Mouse (Mus musculus): ENCODE results near the gene Padi2. TPM values are rescaled to one million over a fixed set of nuclear protein-coding genes. Genes with fewer than 3 reads are reported as not detected.

Gene Padi2
- total RNA-seq, 2 experiments from 2014 or later = 129 to 189 TPM

GRCm38 (mm10) chr4:140881026-140881670 lies 25.0 kb upstream of the Padi2 start:
- DNase-seq (ENCODE audit: low spot score) = no peak

DNA sequence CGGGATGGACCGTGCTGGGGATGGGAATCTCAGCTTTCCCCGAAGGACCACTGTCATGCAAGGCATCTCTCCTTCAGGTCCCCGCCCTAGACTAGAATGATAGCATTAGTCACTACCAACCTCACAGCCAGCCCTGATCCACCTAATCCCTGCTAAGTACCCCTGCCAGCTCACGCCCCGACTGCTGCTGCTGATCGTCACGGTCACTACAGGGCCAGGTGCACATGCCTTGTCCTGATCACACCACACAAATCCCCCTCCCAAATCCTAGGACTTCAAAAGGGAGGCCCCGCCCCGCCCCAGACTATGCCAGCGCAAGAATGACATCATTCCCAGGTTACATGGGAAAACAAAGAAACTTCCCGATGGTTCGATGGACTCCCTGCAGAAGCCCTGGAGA lies 24.4 kb upstream of the Padi2 start:
- no peak for DNase-seq (ENCODE audit: low spot score)

GRCm38 (mm10) chr4:140882365-140882764 lies 23.8 kb upstream of the Padi2 start:
- no peak for DNase-seq (ENCODE audit: low spot score)

GRCm38 (mm10) chr4:140882981-140883380 lies 23.2 kb upstream of the Padi2 start:
- no peak for DNase-seq (ENCODE audit: low spot score)

DNA sequence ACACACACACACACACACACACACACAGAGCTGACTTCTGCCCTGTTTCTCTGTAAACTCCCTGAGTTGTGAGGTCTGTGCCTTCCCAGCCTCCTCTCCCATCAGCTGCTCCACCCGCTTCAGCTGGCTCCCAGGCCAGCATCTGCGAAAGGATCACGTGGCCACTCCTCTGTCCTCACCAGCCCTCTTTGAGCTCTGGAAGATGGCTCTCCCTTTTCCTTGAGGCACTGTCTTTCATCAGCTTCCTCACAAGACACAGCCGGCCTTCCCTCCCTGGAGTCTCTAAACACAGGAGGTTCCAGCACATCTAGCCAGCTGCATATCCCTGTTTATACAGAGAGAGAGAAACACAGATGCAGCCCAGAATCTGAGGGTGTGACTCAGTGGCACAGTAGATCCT lies 22.3 kb upstream of the Padi2 start:
- no peak for DNase-seq (ENCODE audit: low spot score)

GRCm38 (mm10) chr4:140891525-140892162 lies 14.5 kb upstream of the Padi2 start:
- no peak for DNase-seq (ENCODE audit: low spot score)

GRCm38 (mm10) chr4:140892163-140892530 lies 14.0 kb upstream of the Padi2 start:
- DNase-seq (ENCODE audit: low spot score) = no peak

DNA sequence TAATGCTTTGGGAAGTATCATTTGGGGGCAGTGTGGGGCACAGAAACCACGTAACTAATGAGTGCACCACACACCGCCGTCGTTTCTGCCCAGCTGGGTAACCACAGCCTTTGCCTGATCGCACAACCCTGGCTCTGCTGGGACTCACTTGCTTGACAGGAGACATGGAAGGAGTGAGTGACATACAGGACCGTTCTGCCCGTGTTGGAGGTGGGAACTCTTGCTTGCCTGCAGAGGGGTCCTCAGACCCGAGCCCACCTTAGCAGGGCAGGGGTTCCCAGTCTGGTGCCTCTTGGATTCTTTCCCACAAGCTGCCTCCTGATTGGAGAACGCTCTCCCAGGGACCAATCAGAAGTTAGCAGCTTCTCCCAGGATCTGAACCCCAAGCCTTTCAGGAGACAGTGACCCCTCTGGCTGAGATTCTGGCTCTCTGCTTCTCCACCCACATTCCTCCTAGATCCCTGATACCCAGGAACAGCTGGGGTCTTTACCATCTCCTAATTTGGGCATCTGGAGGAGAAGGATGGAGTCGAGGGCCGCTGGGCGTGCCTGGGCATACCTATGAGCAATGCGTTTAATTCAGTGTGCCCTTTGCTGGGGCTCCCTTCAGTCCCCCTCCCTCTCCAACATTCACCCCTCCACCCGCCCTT lies 1.2 kb upstream of the Padi2 start:
- no peak for DNase-seq (ENCODE audit: low spot score)

- no peak for DNase-seq (ENCODE audit: low spot score)
These were observed 695 bp upstream of the Padi2 start for GRCm38 (mm10) chr4:140905426-140905871.

DNA sequence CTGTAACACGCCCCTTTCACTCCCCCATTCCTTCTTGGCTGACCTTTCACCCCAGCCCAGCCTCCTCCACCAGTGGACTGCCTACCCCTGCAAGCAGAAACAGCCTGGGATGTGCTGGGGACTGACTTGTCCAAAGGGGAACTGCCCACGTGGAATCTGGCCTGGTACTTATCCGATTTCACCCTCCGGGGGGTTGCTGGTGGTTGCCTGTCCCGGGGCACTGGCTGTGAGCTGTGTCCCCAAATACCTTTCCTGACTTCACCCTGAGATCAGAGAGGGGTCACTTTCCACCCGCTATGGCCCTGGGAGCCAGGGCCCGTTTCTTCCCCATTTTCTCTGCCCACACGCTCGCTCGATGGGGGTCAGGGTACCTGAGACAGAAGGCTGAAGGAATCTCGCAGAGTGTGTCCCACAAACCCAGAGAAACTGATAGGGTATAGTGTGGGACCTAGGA lies 710 bp downstream of the Padi2 start:
- no peak for DNase-seq (ENCODE audit: low spot score)

DNA sequence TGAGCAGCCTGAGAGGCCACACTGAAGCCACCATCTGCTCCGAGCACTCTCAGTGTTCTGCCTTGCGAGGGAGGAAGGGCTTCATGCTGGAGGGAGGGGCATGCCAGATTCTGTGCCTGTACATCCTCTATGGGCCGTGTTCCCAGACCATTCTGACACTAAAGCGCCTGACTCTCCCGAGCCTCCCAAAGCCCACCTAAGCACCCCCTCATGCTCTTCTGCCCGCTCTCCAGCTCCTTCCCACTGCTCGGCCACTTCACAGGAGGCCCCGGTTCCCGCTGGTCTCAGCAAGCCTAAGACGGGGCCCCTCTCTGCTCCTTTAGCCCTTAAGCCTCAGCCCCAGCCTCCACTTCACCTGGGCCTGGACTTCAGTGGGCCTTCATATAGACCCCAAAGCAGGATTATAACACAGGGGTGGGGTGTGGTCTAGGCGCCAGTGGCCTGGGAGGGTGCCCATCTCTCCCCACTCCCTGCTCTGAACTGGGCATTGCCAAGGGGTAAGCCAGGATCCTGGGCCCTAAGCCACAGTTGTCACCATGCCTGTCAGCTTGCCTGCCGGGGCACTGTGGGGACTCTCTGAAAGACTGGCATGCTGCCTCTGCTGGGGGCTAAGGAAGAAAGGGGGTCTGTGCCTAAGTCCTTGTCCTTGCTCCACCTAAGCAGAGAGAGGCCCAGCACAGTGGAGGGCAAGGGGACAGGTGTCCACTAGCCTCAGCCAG lies 1.3 kb downstream of the Padi2 start:
- DNase-seq (ENCODE audit: low spot score) = no peak

- no peak for DNase-seq (ENCODE audit: low spot score)
These were observed 2.5 kb downstream of the Padi2 start for GRCm38 (mm10) chr4:140908627-140909026.

DNA sequence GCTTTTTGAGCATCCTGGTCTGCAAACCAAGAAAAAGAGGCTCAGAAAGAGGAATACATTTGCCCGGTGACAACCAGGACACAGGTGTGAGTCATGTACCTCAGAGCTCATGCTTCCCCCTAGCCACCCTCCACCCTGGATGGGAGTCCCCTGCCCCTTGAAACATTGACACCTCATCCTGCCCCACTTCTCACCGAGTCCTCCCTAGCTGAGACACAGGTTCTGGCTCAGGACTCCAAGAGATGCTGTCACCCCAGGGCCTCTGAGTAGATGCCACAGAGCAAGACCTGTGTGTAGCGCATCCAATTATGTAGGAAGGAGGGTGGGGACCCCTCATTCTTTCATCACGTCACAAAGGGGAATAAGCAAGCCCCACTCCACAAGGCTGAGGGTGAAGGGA lies 3.4 kb downstream of the Padi2 start:
- no peak for DNase-seq (ENCODE audit: low spot score)

GRCm38 (mm10) chr4:140910661-140911310 lies 4.6 kb downstream of the Padi2 start:
- DNase-seq (ENCODE audit: low spot score) = peak; percentile 84

DNA sequence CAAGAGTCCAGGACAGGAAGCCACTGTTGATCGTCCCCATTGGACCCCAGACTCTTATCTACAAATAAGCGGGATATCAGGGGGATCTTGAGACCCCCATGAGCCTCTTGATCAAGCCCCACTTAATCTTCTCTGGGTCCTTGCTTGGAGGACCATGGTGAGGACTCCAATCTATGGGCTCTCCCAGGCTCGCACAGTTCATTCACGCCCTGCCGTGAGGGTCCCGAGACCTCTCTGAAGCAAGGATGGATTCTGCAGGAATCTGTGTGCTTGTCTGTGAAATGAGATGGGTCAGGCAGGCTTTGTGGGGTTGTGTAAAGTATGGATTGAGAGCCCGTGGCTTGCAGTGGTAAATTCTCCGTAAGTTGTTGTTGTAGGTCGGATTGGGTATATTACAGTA lies 5.3 kb downstream of the Padi2 start:
- DNase-seq (ENCODE audit: low spot score) = no peak

GRCm38 (mm10) chr4:140912271-140912833 lies 6.2 kb downstream of the Padi2 start:
- no peak for DNase-seq (ENCODE audit: low spot score)

GRCm38 (mm10) chr4:140913565-140913964 lies 7.4 kb downstream of the Padi2 start:
- DNase-seq (ENCODE audit: low spot score) = no peak

- no peak for DNase-seq (ENCODE audit: low spot score)
These were observed 8.6 kb downstream of the Padi2 start for GRCm38 (mm10) chr4:140914731-140915131.

- DNase-seq (ENCODE audit: low spot score) = no peak
These were observed 9.1 kb downstream of the Padi2 start for GRCm38 (mm10) chr4:140915235-140915634.

DNA sequence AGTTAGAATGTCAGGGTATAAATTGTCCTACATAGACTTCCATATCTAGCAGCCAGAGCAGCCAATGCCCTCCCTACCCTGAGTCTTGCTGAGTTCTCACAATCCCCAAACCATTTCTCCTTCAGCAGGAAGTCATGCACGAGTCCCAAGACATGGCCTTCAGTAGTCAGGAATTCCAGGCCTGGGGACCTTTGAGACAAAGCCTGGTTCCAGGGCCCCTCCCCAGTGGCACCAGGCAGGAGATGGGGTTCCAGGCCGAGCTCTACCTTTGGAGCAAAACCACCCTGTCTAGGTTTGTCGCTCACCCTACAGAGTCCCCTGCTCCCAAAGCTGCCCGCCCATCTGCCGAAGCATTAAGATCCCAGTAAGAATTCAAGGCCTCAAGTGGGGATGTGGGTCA lies 10.2 kb downstream of the Padi2 start:
- DNase-seq (ENCODE audit: low spot score) = no peak

- no peak for DNase-seq (ENCODE audit: low spot score)
These were observed 11.3 kb downstream of the Padi2 start for GRCm38 (mm10) chr4:140917451-140917850.
